Mouse (Mus musculus) megakaryocyte, embryonic 14.5 days (primary cell): Measurements from ENCODE around the gene Suds3.

ENCODE experiments used
- FLI1 ChIP-seq: IDR thresholded peaks from 2 replicates; pipeline ENCODE4 v1.6.1; 2012; ENCODE audit warnings: low read length, inconsistent platforms, mixed read lengths
- GATA1 ChIP-seq: IDR thresholded peaks from 3 replicates; pipeline ENCODE4 v1.6.1; 2012; ENCODE audit warnings: mixed read lengths, low read length, inconsistent platforms, borderline replicate concordance

GRCm38 (mm10) chr5:117136570-117136969 lies 20.7 kb upstream of the Suds3 start:
- TF ChIP-seq GATA1 (no peak), FLI1 (no peak)
